8 mouse cellular contexts compared by ENCODE assay signal in genomic region chr2:92433578-92434374, GRCm38 (mm10). TPM values are rescaled to one million over a fixed set of nuclear protein-coding genes. Genes with fewer than 3 reads are reported as not detected.
DNase-seq lines count a peak whose midpoint lies in the region; ATAC-seq lines count a peak whose summit lies in the region.

Gene Cry2 (minus strand): TSS chr2:92434043.

- H3K4me1 ChIP-seq in lung, embryonic 16.5 days (replicated peaks; ENCODE audit: control insufficient read depth, insufficient read depth, low read length), result peaks cover 47% of the 10 kb centered on the region

- peak within 1 kb of the TSS; percentile 78 for H3K4me3 ChIP-seq in lung, embryonic 16.5 days (ENCODE audit: low read length)

- no peaks in the 10 kb centered on the region for H3K9me3 ChIP-seq in lung, embryonic 16.5 days (ENCODE audit: control insufficient read depth, low read length)

- DNase-seq in MEL-GATA-1-ER (ENCODE audit: extremely low read depth, low read depth), result peak; percentile 92
- DNase-seq in cerebellum, adult 8-10 months, result peak; percentile 99
- peak; percentile 99 for DNase-seq in forelimb bud, embryonic 11.5 days (ENCODE audit: low read depth, low spot score)
- DNase-seq in layer of hippocampus, adult 9-10 months (ENCODE audit: low spot score), result peak; percentile 97
- peak; percentile 91 for DNase-seq in ovary, postnatal 10 days (ENCODE audit: low spot score)
- DNase-seq in thymus, postnatal 10 days (ENCODE audit: low spot score in 2 of 2), result peak; percentile 96 to 97

- no peaks in the 10 kb centered on the region for H3K36me3 ChIP-seq in lung, embryonic 16.5 days (ENCODE audit: control insufficient read depth, insufficient read depth, low read length)

- H3K4me2 ChIP-seq in lung, embryonic 16.5 days (ENCODE audit: low read depth, low read length), result peak within 1 kb of the TSS; percentile 91

- no peaks in the 10 kb centered on the region for H3K27me3 ChIP-seq in lung, embryonic 16.5 days (ENCODE audit: control insufficient read depth, insufficient read depth, low read depth, low read length)

- peak within 1 kb of the TSS; percentile 85 for H3K9ac ChIP-seq in lung, embryonic 16.5 days (ENCODE audit: low read length)

- WGBS in lung, embryonic 16.5 days, result under 1% methylated on average over 76 of the region's 76 CpGs

- peak within 1 kb of the TSS; percentile 81 for H3K27ac ChIP-seq in lung, embryonic 16.5 days (ENCODE audit: low read length)

- peak; percentile 95 to 97 for ATAC-seq in hematopoietic stem cell, adult 5-6 weeks (replicated peaks in 1 of 2; ENCODE audit: insufficient read depth in 1 of 2, low FRiP score in 2 of 2, low TSS enrichment in 1 of 2, low read depth in 1 of 2, poor library complexity in 2 of 2, severe bottlenecking in 2 of 2)
- ATAC-seq in lung, embryonic 16.5 days (ENCODE audit: low read depth), result peak; percentile 98

RNA-seq across cellular contexts. Expression of gene Cry2, which starts in this region (rescaled TPM):
- 8.2 and 9.3 TPM in 2 replicates for total RNA-seq in hematopoietic stem cell, adult 5-6 weeks (2017)
- polyA plus RNA-seq in lung, embryonic 16.5 days (2015; fragmentation: Nextera tagmentation; extraction: Ambion mirVana), result 28.8 and 29.8 TPM in 2 replicates

Comparison
In these comparisons a context has a peak if more than half of its experiments do, and no peak if none do; other contexts are left out.
1. Peak in every context shown above with its lines: DNase-seq, ATAC-seq, H3K4me3 ChIP-seq and H3K27ac ChIP-seq.